Mouse (Mus musculus): ENCODE measurements at regions not wholly inside any gene's neighbourhood (a gene's known extent, or its start where the extent isn't known, plus 50 kb on each side); places are given as distances from the start of the nearest gene placed in this dataset.

DNA sequence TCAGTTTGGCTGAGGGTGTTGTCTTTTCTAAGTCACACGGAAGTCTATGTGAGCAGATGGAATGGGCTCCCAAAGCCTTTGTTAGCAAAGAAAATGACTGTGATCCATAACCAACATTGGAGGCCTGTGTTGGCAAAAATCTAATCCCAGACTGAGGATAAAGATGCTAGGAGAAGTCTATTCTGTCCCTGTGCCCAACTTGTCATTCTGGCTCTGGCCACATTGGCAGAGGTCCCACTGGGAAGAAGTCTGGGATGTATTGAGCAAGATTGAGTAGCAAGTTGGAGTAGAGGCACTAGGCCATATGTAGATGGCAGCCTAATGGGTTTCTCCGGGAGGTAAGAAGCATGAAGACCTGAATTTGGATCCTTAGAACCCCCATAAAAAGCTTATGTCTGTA is 54.1 kb downstream of the Nog start:
- DNase-seq (ENCODE audit: low spot score): no peak

GRCm38 (mm10) chr11:89243370-89243769 is 58.8 kb downstream of the Nog start:
- no peak for DNase-seq (ENCODE audit: low spot score)

DNA sequence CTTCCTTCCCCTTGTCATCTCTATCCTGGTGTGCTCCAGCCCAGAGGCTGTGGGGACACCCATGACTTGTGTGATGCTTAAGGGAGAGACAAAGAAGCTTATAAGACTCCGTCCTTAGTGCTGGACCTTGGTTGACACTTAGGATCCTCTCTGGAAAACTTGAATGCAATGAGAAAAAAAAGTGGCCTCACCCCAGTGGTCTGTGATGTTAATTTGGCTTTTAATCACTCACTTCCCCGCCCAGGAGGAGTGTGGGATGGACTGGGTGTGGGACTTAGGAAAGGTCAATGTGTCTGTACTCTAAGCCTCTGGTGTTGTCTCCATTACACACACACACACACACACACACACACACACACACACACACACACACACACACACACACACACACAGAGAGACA is 60.0 kb downstream of the Nog start:
- DNase-seq (ENCODE audit: low spot score): no peak

GRCm38 (mm10) chr11:89239891-89240290 is 62.2 kb downstream of the Nog start:
- DNase-seq (ENCODE audit: low spot score): no peak

- DNase-seq (ENCODE audit: low spot score): no peak
Measured at GRCm38 (mm10) chr11:89236904-89237303, 65.2 kb downstream of the Nog start.

- no peak for DNase-seq (ENCODE audit: low spot score)
Measured at GRCm38 (mm10) chr11:89232884-89233480, 69.2 kb downstream of the Nog start.

GRCm38 (mm10) chr11:89229726-89230125 is 72.4 kb downstream of the Nog start:
- no peak for DNase-seq (ENCODE audit: low spot score)

- no peak for DNase-seq (ENCODE audit: low spot score)
Measured at GRCm38 (mm10) chr11:89213204-89213603, 88.9 kb downstream of the Nog start.

DNA sequence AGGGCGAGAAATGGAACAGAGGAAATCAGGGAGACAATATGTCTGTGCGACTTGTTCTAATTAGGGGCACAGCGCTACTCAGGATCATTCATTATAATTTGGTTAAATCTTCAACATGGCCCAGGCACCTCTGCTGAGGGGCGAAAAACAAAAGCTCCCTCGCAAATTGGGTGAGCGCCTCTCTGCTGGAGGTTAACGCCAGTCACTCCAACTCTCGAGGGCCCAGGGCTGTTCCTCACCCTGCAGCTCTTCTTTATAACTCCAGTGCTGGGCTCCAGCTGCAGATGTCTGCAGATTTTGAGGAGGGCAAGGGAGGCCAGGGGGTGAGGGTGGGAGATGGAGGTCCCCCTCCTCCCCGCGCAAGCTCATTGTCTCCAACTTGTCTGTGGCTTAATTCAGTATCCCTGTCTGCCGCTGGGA is 92.6 kb downstream of the Nog start:
- no peak for DNase-seq (ENCODE audit: low spot score)

DNA sequence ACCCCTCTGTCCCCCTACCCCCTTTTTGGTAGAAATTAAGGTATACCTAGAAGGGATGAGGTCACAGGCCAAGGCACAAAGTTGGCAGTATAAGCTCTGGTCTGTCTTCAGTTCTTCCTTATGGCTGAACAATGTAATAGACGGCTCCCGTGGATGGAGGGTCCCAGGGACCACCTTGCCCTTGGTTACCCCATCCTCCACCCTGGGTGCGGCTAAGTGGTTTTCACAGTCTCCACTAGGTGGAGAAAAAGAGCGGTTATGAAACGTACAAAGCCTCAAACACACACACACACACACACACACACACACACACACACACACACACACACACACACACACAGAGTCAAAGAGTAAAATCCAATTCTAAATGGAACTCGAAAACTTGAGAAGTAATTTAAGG is 93.1 kb downstream of the Nog start:
- DNase-seq (ENCODE audit: low spot score): no peak

GRCm38 (mm10) chr11:89206788-89207187 is 95.3 kb downstream of the Nog start:
- DNase-seq (ENCODE audit: low spot score): no peak

DNA sequence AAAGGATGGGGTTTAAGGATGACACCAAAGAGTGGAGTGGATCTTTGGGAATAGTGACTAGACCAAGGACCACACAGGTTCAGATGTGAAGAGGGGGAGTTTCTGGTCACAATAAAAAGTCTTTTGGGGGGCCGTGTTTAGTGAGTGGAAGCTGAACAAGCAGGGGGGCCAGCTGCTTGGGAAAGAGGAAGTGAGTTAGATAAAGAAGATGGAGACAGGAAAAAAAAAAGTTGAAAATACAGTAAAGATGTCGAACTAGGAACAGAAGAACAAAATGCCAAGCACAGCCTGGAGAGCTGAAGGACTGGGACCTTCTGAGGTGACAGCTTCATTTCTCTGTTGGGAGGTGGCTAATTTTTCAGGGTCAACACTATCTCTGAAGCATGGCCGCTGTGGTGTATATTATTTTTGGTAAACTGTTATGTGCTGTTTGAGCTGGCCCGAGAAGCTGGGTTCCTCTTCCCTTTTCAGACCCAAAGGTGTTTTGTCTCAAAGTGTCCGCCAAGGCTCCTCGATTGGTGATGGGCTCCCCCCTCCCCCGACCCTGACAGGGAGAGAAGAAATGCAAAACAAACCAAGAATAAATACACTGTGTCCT is 97.1 kb downstream of the Nog start:
- no peak for DNase-seq (ENCODE audit: low spot score)

- no peak for DNase-seq (ENCODE audit: low spot score)
Measured at GRCm38 (mm10) chr11:89200458-89200857, 101.7 kb downstream of the Nog start.

- DNase-seq (ENCODE audit: low spot score): no peak
Measured at GRCm38 (mm10) chr11:89192815-89193214, 109.3 kb downstream of the Nog start.

GRCm38 (mm10) chr11:89186911-89187621 is 113.4 kb downstream of the Gm525 start:
- peak; percentile 51 for DNase-seq (ENCODE audit: low spot score)

DNA sequence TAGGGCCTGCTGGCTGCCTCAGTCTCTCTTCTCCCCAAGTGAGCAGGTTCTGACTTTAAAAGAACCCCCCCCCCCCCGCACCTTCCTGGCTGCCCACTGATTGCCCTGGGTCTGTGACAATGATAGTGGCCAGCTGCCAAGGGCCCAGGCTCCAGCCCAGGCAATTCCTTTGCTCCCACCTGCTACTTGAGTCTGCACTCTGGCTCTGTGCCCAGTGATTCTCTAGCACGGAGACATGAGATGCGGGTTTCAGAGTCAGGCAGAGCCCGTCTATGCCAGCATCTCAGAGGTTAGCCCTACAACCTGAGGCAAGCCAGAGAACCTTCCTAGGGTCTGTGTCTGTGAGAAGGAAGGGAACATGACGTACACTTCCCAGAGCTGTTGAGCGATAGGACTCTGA is 112.2 kb downstream of the Gm525 start:
- no peak for DNase-seq (ENCODE audit: low spot score)

- DNase-seq (ENCODE audit: low spot score): no peak
Measured at GRCm38 (mm10) chr11:89181471-89181870, 107.8 kb downstream of the Gm525 start.

DNA sequence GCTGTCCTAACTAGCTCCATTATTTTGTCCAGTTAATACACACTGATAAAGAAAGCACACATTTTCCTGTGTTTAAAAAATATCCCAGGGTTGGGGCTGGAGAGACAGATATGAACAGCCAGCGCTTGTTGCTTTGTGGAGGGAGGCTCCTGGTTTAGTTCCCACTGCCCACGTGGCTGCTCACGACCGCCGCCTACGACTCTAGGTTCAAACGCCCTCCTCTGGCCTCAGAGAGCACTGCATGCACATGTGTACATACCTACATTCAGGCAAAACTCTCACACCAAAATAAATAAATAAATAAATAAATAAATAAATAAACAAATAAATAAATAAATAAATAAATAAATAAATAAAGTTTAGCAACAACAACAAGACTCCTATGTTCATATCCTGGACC is 104.8 kb downstream of the Gm525 start:
- DNase-seq (ENCODE audit: low spot score): no peak

DNA sequence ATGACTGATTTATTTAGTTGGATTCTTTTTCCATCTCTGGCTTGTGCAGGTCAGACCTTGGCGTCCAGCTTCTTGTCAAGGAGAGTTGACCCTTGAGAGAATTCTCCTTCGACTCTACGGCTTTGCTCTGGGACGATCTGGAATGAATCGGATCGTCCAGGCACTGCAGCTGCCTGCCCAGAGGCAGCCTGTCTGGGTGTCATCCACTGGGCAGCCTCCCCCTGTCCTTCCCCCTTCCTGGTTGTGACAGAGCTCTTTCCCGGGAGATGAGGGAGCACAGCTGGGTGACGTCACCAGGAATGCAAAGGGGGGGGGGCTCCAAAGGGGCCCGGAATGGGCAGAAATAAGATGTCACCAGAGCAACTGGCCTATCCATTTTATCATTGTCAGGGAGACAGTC is 101.9 kb downstream of the Gm525 start:
- DNase-seq (ENCODE audit: low spot score): no peak

DNA sequence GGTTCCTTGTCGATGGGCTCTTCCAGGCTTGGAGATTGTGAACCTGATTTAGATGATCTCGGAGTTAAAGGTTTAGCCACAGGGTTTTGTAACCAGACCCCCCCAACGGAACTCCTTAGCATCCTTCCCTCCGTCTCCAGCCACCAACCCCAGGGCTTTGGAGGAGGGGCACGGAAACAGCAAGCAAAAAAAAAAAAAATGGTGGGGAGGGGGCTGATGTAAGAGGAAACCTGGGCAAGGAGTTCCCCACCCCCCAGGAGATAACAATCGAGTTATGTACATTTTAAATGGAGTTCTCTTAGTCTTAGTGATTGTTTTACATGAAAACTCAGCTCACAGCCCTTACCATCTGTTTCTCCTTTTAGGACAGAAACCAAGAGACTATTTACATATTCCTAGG is 101.3 kb downstream of the Gm525 start:
- DNase-seq (ENCODE audit: low spot score): no peak

GRCm38 (mm10) chr11:89165278-89165677 is 91.6 kb downstream of the Gm525 start:
- DNase-seq (ENCODE audit: low spot score): peak; percentile 67

- DNase-seq (ENCODE audit: low spot score): no peak
Measured at GRCm38 (mm10) chr11:89153466-89154406, 80.1 kb downstream of the Gm525 start.
